Mouse (Mus musculus) lung, postnatal 14 days (tissue): ENCODE data around the gene Bcl3.

ENCODE experiments used
- DNase-seq: peaks from one replicate; pipeline ENCODE4 v3.0.0; 2021

Gene Bcl3

DNA sequence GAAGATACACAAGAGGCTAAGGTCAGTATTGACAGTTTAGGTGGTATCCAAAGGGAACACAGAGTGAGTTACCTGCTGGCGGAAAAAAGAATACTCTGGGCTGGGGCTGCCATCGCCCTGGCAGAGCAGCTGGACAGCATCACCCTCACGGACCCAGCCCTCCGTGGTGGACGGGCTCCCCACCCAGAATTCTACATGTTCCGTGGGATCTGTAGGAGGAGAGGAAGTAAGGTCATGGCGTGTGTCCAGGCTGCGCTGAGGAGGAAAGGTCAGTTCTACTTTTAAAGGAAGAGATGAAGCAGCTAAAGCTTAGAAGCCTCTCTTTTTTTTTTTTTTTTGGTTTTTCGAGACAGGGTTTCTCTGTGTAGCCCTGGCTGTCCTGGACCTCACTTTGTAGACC, 58.0 kb downstream of the Bcl3 start:
- no peak for DNase-seq

DNA sequence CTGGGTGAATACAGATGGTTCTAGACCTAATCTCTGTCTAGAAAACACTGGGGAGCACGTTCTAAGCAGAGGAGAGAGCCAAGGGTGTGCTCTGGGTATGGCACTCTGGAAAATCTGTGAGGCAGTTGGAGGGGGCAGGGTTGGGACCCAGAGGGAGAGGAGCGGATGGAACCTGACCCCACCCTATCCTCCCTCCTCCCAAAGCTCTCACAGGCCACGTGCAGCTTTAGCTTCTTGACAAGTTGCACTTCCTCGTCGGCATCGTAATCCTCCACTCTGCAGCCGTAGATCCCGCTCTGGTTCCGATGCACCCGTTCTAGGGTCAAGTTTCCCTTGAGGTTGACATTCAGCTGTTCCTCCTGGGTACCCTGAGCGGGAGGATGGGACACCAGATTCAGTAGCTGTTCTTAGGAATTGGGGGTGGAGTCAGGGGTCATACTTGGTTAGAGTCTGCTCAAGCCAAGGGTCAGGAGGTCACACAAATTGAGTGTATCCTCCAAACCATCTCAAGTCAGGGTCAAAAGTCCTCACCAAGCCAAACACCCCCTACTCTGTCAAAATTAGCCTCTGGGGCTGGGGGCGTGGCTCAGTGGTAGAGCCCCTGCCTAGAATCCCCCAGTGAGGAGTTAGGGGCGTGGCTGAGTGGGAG, 58.6 kb downstream of the Bcl3 start:
- DNase-seq: peak; percentile 23

GRCm38 (mm10) chr7:19762283-19762682, 60.3 kb downstream of the Bcl3 start:
- DNase-seq: no peak

DNA sequence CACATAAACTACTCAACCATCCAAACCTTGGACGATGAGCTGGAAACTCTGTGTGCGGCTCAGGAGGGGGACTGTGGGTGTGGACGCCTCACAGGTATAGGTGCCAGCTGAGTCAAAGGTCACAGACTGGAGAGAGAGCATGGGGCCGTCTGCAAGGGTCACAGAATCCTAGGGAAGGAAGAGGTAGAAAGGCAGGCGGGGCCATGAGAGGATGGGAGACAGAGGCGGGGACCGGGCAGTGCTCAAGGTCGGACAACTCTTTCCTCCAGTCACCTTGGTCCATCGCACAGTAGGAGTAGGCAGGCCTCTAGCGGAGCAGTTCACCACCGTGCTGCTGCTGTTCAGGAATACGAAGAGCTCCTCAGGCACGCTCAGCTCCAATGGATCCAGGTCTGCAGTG, 62.5 kb downstream of the Bcl3 start:
- DNase-seq: no peak

- DNase-seq: no peak
These were observed 63.9 kb downstream of the Bcl3 start for GRCm38 (mm10) chr7:19758623-19759022.
